Mouse (Mus musculus): ENCODE results near the gene Serping1. TPM values are rescaled to one million over a fixed set of nuclear protein-coding genes. Genes with fewer than 3 reads are reported as not detected.
A peak's percentile ranks its signal among the peaks of the same experiment; 100 is the strongest.

The Serping1 gene
- total and polyA plus RNA-seq, 3 experiments = not detected

- no peak for DNase-seq (ENCODE audit: extremely low read depth)
- dilution Hi-C loops (cut with MboI; ENCODE audit: extremely low pct_ligation_motif_present, extremely low pct_unique_long_range_greater_than_20kb, low sequenced_read_pairs) (no loop called here), in situ Hi-C loops (cut with MboI; ENCODE audit: low pct_ligation_motif_present, low pct_unique_long_range_greater_than_20kb, low sequenced_read_pairs) (no loop called here)
- Histone ChIP-seq H3K27me3 (replicated peaks) (peaks cover 22% of the 10 kb centered on the region), H3K4me3 (replicated peaks in 1 of 3; ENCODE audit: low read depth in 2 of 3, low read length in 2 of 3, poor library complexity in 1 of 3) (no peak overlapping the region), H3K36me3 (replicated peaks in 1 of 2; ENCODE audit: control insufficient read depth in 1 of 2, insufficient read depth in 1 of 2, low read length in 1 of 2) (no peaks in the 10 kb centered on the region), H3K4me2 (ENCODE audit: insufficient read depth, low read depth, poor library complexity, severe bottlenecking) (no peak overlapping the region), H3K79me2 (replicated peaks; ENCODE audit: control insufficient read depth, extremely low read depth, insufficient read depth, poor library complexity, severe bottlenecking) (no peaks in the 10 kb centered on the region), H3K27ac (ENCODE audit: insufficient read depth, low read depth) (no peak overlapping the region), H3K9me3 (replicated peaks; ENCODE audit: low read length) (no peaks in the 10 kb centered on the region), H3K4me1 (ENCODE audit: control insufficient read depth in 1 of 2, insufficient read depth in 2 of 2) (peaks cover 0 to 6% of the 10 kb centered on the region in 2 experiments; a peak in 1 of 4 replicates), H3K9ac (ENCODE audit: insufficient read depth, low read depth) (no peak overlapping the region)
- TF ChIP-seq POLR2A (IDR thresholded peaks at IDR 0.05; ENCODE audit: low read depth, low read length) = no peak
- no peak for TF ChIP-seq POLR2AphosphoS2 (IDR thresholded peaks at IDR 0.05; ENCODE audit: low read depth, low read length)
- no peak for TF ChIP-seq NELFE (IDR thresholded peaks at IDR 0.05; ENCODE audit: low read depth, low read length)
- TF ChIP-seq BHLHE40 (IDR thresholded peaks at IDR 0.05; ENCODE audit: low read depth, low read length) = no peak
- TF ChIP-seq GABPA (IDR thresholded peaks at IDR 0.05; ENCODE audit: insufficient replicate concordance, low read depth, low read length) = no peak
- TF ChIP-seq ZC3H11A (IDR thresholded peaks at IDR 0.05; ENCODE audit: low read depth, low read length) = no peak
- TF ChIP-seq USF1 (IDR thresholded peaks at IDR 0.05; ENCODE audit: low read depth, low read length) = no peak
- no peak for TF ChIP-seq MAX (IDR thresholded peaks at IDR 0.05; ENCODE audit: low read length)
- TF ChIP-seq E2F4 (IDR thresholded peaks at IDR 0.05; ENCODE audit: insufficient replicate concordance, low read depth, low read length) = no peak
- TF ChIP-seq JUN (IDR thresholded peaks at IDR 0.05; ENCODE audit: insufficient read depth, low read depth, low read length) = no peak
- TF ChIP-seq HCFC1 (IDR thresholded peaks at IDR 0.05; ENCODE audit: low read depth, low read length) = no peak
- no peak for TF ChIP-seq UBTF (IDR thresholded peaks at IDR 0.05; ENCODE audit: low read depth, low read length)
- no peak for TF ChIP-seq MAZ (IDR thresholded peaks at IDR 0.05; ENCODE audit: low read depth, low read length)
Measured at GRCm38 (mm10) chr2:84741841-84742450, 33.3 kb downstream of the Serping1 start.

GRCm38 (mm10) chr2:84740608-84741333 is 34.5 kb downstream of the Serping1 start:
- Histone ChIP-seq H3K36me3 (replicated peaks in 1 of 2; ENCODE audit: control insufficient read depth in 1 of 2, insufficient read depth in 1 of 2, low read length in 1 of 2) (no peaks in the 10 kb centered on the region), H3K27ac (ENCODE audit: insufficient read depth, low read depth) (no peak overlapping the region), H3K4me2 (ENCODE audit: insufficient read depth, low read depth, poor library complexity, severe bottlenecking) (no peak overlapping the region), H3K79me2 (replicated peaks; ENCODE audit: control insufficient read depth, extremely low read depth, insufficient read depth, poor library complexity, severe bottlenecking) (no peaks in the 10 kb centered on the region), H3K9ac (ENCODE audit: insufficient read depth, low read depth) (no peak overlapping the region), H3K4me3 (replicated peaks in 1 of 3; ENCODE audit: low read depth in 2 of 3, low read length in 2 of 3, poor library complexity in 1 of 3) (no peak overlapping the region), H3K27me3 (replicated peaks) (peaks cover 13% of the 10 kb centered on the region), H3K4me1 (ENCODE audit: control insufficient read depth in 1 of 2, insufficient read depth in 2 of 2) (peaks cover 0 to 6% of the 10 kb centered on the region in 2 experiments; a peak in 1 of 4 replicates), H3K9me3 (replicated peaks; ENCODE audit: low read length) (no peaks in the 10 kb centered on the region)
- dilution Hi-C loops (cut with MboI; ENCODE audit: extremely low pct_ligation_motif_present, extremely low pct_unique_long_range_greater_than_20kb, low sequenced_read_pairs) = no loop called here
- in situ Hi-C loops (cut with MboI; ENCODE audit: low pct_ligation_motif_present, low pct_unique_long_range_greater_than_20kb, low sequenced_read_pairs) = no loop called here
- DNase-seq (ENCODE audit: extremely low read depth) = peak; percentile 31
- no peak for TF ChIP-seq GABPA (IDR thresholded peaks at IDR 0.05; ENCODE audit: insufficient replicate concordance, low read depth, low read length)
- no peak for TF ChIP-seq UBTF (IDR thresholded peaks at IDR 0.05; ENCODE audit: low read depth, low read length)
- no peak for TF ChIP-seq POLR2A (IDR thresholded peaks at IDR 0.05; ENCODE audit: low read depth, low read length)
- TF ChIP-seq RAD21 (IDR thresholded peaks at IDR 0.05; ENCODE audit: low read depth, low read length) = peak; percentile 67
- TF ChIP-seq CHD1 (IDR thresholded peaks at IDR 0.05; ENCODE audit: low read depth, low read length) = no peak
- TF ChIP-seq E2F4 (IDR thresholded peaks at IDR 0.05; ENCODE audit: insufficient replicate concordance, low read depth, low read length) = no peak
- TF ChIP-seq MXI1 (IDR thresholded peaks at IDR 0.05; ENCODE audit: low read depth, low read length) = no peak
- TF ChIP-seq ZNF384 (IDR thresholded peaks at IDR 0.05; ENCODE audit: low read depth, low read length) = no peak
- TF ChIP-seq ZMIZ1 (IDR thresholded peaks at IDR 0.05; ENCODE audit: low read depth, low read length) = no peak
- no peak for TF ChIP-seq MYC (IDR thresholded peaks at IDR 0.05; ENCODE audit: low read depth, low read length)
- TF ChIP-seq SIN3A (IDR thresholded peaks at IDR 0.05; ENCODE audit: low read length) = no peak
- no peak for TF ChIP-seq HCFC1 (IDR thresholded peaks at IDR 0.05; ENCODE audit: low read depth, low read length)
- TF ChIP-seq PAX5 (IDR thresholded peaks at IDR 0.05; ENCODE audit: low read length) = no peak
- no peak for TF ChIP-seq ELF1 (IDR thresholded peaks at IDR 0.05; ENCODE audit: low read depth, low read length)
- TF ChIP-seq MAZ (IDR thresholded peaks at IDR 0.05; ENCODE audit: low read depth, low read length) = peak; percentile 14; the same call in 1 of the 2 replicates
- no peak for TF ChIP-seq NELFE (IDR thresholded peaks at IDR 0.05; ENCODE audit: low read depth, low read length)
- no peak for TF ChIP-seq TCF12 (IDR thresholded peaks at IDR 0.05; ENCODE audit: low read depth, low read length)
- no peak for TF ChIP-seq MAX (IDR thresholded peaks at IDR 0.05; ENCODE audit: low read length)
- no peak for TF ChIP-seq CHD2 (IDR thresholded peaks at IDR 0.05; ENCODE audit: low read length)
- no peak for TF ChIP-seq JUND (conservative IDR thresholded peaks at IDR 0.05; ENCODE audit: low read depth, low read length)
- no peak for TF ChIP-seq ZC3H11A (IDR thresholded peaks at IDR 0.05; ENCODE audit: low read depth, low read length)
- TF ChIP-seq POLR2AphosphoS2 (IDR thresholded peaks at IDR 0.05; ENCODE audit: low read depth, low read length) = no peak
- no peak for TF ChIP-seq TBP (conservative IDR thresholded peaks at IDR 0.05; ENCODE audit: low read depth, low read length)
- no peak for TF ChIP-seq USF1 (IDR thresholded peaks at IDR 0.05; ENCODE audit: low read depth, low read length)
- TF ChIP-seq JUN (IDR thresholded peaks at IDR 0.05; ENCODE audit: insufficient read depth, low read depth, low read length) = no peak
- TF ChIP-seq SMC3 (IDR thresholded peaks at IDR 0.05; ENCODE audit: low read depth, low read length) = peak; percentile 70
- TF ChIP-seq USF2 (conservative IDR thresholded peaks at IDR 0.05; ENCODE audit: low read depth, low read length) = no peak
- TF ChIP-seq CTCF (conservative IDR thresholded peaks at IDR 0.05 in 1 of 2, IDR thresholded peaks at IDR 0.05 in 1 of 2; ENCODE audit: low read depth in 2 of 2, low read length in 2 of 2) = peak in 1 of 2 experiments; percentile 72; a peak in 2 of 4 replicates

Measured in CH12.LX (cell line).